Mouse (Mus musculus) liver, postnatal 0 days (tissue): ENCODE measurements around the gene Dpm1. TPM values are rescaled to one million over a fixed set of nuclear protein-coding genes. Genes with fewer than 3 reads are reported as not detected.

Source experiments
- ATAC-seq: fragments of 200-750 bp; cut with Nextera tagmentation; 2 replicates; pipeline ENCODE4 v1.8.0; 2017; ENCODE audit warnings: mild to moderate bottlenecking, moderate library complexity
- DNase-seq: peaks from one replicate; pipeline ENCODE4 v3.0.0-alpha.2; 2016
- H3K27ac ChIP-seq: fragments of 300-500 bp; sonication (generic); 2 replicates; pipeline ENCODE4 v1.5.1; 2014; ENCODE audit warnings: antibody characterized with exemption, moderate library complexity, mild to moderate bottlenecking, low read depth
- H3K27me3 ChIP-seq: fragments of 300-500 bp; sonication (generic); 2 replicates; pipeline ENCODE4 v1.6.1; 2014; ENCODE audit warnings: low read length, control low read depth, mixed read lengths; ENCODE audit not compliant: insufficient read depth
- H3K36me3 ChIP-seq: fragments of 300-500 bp; sonication (generic); replicated peaks from 2 replicates; pipeline ENCODE4 v1.6.1; 2014; ENCODE audit warnings: mild to moderate bottlenecking, control low read depth, low read length, moderate library complexity, mixed read lengths; ENCODE audit not compliant: insufficient read depth
- H3K4me1 ChIP-seq: fragments of 300-500 bp; sonication (generic); 2 replicates; pipeline ENCODE4 v1.6.1; 2014; ENCODE audit warnings: antibody characterized with exemption, mild to moderate bottlenecking, control low read depth; ENCODE audit not compliant: insufficient read depth
- H3K4me2 ChIP-seq: fragments of 300-500 bp; sonication (generic); 2 replicates; pipeline ENCODE4 v1.6.1; 2014; ENCODE audit warnings: low read depth, mild to moderate bottlenecking, low read length, moderate library complexity, mixed read lengths
- H3K4me3 ChIP-seq: fragments of 300-500 bp; sonication (generic); 2 replicates; pipeline ENCODE4 v1.5.1; 2014; ENCODE audit warnings: low read depth, low read length
- H3K9ac ChIP-seq: fragments of 300-500 bp; sonication (generic); replicated peaks from 2 replicates; pipeline ENCODE4 v1.6.1; 2014; ENCODE audit warnings: mild to moderate bottlenecking, moderate library complexity
- H3K9me3 ChIP-seq: fragments of 300-500 bp; sonication (generic); 2 replicates; pipeline ENCODE4 v1.6.1; 2016; ENCODE audit warnings: mild to moderate bottlenecking, control low read depth, low read length, mixed read lengths
- CTCF ChIP-seq: sonication (generic); IDR thresholded peaks from 2 replicates; pipeline ENCODE4 v1.5.1; 2016; ENCODE audit warnings: antibody characterized with exemption, low read depth
- EP300 ChIP-seq: IDR thresholded peaks from 2 replicates; pipeline ENCODE4 v1.6.1; 2016; ENCODE audit warnings: antibody characterized with exemption, low read depth, mild to moderate bottlenecking
- WGBS: fragments of 180-500 bp; shearing (Covaris S2); extraction: QIAGEN DNeasy Blood & Tissue Kit; methylation state at CpG from one replicate; pipeline ENCODE4 v1.1.7; 2014; ENCODE audit not compliant: insufficient replicate concordance; 5-methylcytosine and 5-hydroxymethylcytosine counted together
- polyA plus RNA-seq: library from polyadenylated mRNA; unstranded; fragments of >200 nt; fragmentation: Nextera tagmentation; extraction: Ambion mirVana; gene quantifications from 2 replicates; pipeline ENCODE4 v1.2.1, GENCODE M21; 2015

The Dpm1 gene
- polyA plus RNA-seq = 87.3 and 105 TPM in 2 replicates

DNA sequence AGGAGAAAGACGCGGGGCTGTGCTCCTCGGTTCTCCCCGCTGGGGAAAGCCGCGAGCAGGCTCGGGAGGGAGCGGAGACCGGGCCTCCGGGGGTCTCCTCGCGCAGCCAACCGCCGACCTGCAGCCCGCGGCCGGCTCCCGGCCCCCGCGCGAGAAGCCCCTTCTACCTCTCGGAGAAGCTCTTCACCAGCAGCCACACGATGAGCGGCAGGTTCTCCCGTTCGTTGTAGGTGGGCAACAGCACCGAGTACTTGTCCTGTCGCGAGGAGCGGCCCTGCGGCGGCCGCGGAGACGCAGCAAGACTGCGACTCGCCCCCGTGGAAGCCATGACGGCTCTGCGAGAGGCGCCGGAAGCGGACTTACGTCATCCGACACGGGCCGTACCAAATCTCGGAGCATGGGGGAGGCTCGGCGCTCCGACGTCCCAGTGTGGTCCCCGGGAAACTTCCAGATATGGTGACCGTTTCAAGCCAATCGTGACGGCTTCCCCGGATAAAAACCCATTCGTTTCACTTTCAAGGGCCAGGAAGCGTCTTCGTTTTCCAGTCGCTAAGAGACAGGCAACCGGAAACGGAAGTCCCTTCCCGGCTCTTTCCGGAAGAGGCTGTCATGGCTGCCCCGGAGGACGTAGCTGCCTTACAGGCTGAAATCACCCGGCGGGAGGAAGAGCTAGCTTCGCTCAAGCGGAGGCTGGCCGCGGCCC lies at the start of gene Dpm1, which contains the start of the genes Gm20716 and Mocs3:
Gene Dpm1 (minus strand): TSS at position 566 of the 703 bp plus-strand sequence.
Gene Gm20716 (minus strand): TSS at position 339 of the 703 bp plus-strand sequence.
Gene Mocs3 (plus strand): TSS at position 597 of the 703 bp plus-strand sequence.
- Histone ChIP-seq H3K4me2 (peak within 1 kb of the TSS; percentile 98), H3K9ac (peak within 1 kb of the TSS; percentile 96), H3K36me3 (peaks cover 16% of the 10 kb centered on the region), H3K27me3 (no peaks in the 10 kb centered on the region), H3K9me3 (no peaks in the 10 kb centered on the region), H3K4me1 (peaks cover 28% of the 10 kb centered on the region), H3K4me3 (peak within 1 kb of the TSS; percentile 97), H3K27ac (peak within 1 kb of the TSS; percentile 86)
- TF ChIP-seq EP300 (peak; percentile 54; the same call in 1 of the 2 replicates), CTCF (no peak)
- DNase-seq = peak; percentile 89
- under 1% methylated on average over 62 of the region's 73 CpGs for WGBS
- peak; percentile 85 for ATAC-seq

DNA sequence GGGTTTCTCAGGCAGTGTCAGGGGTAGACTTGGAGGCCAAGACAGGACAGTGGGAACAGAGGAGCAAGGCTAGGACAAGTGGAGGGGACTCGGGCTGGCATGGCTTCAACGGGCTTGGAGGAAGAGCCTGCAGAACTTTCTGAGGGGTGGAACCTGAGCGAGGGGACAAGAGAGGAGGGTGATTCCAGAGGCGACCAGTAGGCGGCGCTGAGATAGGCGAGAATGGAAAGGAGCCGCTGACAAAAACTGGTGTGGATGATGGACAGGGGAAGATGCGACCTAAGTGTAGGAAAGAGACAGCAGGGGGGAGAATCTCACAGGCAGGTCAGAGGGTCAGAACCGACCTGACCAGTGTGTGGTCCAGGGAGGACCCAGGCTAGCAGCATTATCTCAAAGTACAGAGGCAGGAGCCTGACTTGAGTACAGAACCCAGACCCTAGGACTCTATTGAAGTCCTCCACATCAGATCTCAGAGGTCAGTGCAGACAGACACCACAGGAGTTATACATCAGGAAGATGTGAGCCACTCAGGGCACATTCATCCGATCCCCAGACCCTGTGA lies 44.1 kb upstream of the Dpm1 start:
- 4% methylated on average over 11 of the region's 11 CpGs for WGBS
- Histone ChIP-seq H3K27me3 (peaks cover 44% of the 10 kb centered on the region), H3K27ac (no peak overlapping the region), H3K36me3 (no peaks in the 10 kb centered on the region), H3K9me3 (no peaks in the 10 kb centered on the region), H3K4me2 (no peak overlapping the region), H3K4me3 (no peak overlapping the region), H3K4me1 (no peaks in the 10 kb centered on the region), H3K9ac (no peak overlapping the region)
- peak; percentile 79 for DNase-seq
- TF ChIP-seq EP300 = no peak
- peak; percentile 85 for TF ChIP-seq CTCF
- no peak for ATAC-seq

DNA sequence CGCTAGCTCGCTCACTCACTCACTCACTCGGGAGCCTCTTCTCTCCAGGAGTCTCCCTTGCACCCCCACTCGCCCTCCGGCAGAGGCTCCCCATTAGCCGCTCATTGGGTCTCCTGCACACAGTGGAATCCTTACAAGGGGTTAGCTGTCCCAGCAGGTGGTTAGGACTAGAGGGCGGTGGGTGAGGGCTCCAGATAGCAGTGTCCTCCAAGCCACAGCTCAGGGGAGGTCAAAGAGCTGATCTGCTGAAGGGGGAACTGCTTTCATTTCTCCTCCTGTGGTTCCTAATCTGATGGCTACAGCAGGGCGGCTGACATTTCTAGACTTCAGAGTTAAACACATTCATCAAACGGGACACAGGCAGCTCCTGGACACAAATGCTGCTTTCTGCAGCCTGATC lies 43.0 kb upstream of the Dpm1 start:
- no peak overlapping the region for H3K4me3 ChIP-seq
- ATAC-seq (peak; percentile 27; the same call in 1 of the 2 replicates), DNase-seq (no peak)
- peaks cover 35% of the 10 kb centered on the region for H3K27me3 ChIP-seq
- H3K9ac ChIP-seq = no peak overlapping the region
- TF ChIP-seq CTCF (no peak), EP300 (no peak)
- peak overlapping the region; percentile 26; the same call in 1 of the 2 replicates for H3K4me2 ChIP-seq
- H3K9me3 ChIP-seq = 0 out of 2 replicates have a peak, but pooled peaks cover 2% of the 10 kb centered on the region
- H3K36me3 ChIP-seq = no peaks in the 10 kb centered on the region
- 15% methylated on average over 9 of the region's 9 CpGs for WGBS
- no peaks in the 10 kb centered on the region for H3K4me1 ChIP-seq
- no peak overlapping the region for H3K27ac ChIP-seq

DNA sequence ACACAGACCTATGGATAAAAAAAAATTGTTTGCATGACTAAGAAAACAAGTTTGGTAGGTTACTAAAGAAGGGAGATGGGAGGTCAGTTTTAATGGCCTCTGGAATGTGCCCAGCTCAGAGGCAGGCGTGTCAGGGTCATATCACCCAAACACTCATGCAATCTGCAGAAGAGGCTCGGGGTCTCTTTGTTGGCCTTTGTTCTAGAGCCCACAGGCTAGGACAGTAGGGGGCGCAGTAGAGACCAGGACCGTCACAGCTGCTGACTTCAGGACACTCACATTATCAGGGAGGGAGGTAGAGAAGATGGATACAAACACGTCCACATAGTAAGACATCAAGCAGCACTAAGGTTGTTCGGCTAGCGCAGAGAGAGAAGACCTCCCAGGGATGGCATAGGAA lies 37.6 kb upstream of the Dpm1 start:
- 38% methylated on average over 7 of the region's 7 CpGs for WGBS
- no peak overlapping the region for H3K4me2 ChIP-seq
- no peak overlapping the region for H3K4me3 ChIP-seq
- H3K27ac ChIP-seq = no peak overlapping the region
- 0 out of 2 replicates have a peak, but pooled peaks cover 2% of the 10 kb centered on the region for H3K9me3 ChIP-seq
- H3K27me3 ChIP-seq = 0 out of 2 replicates have a peak, but pooled peaks cover 3% of the 10 kb centered on the region
- H3K36me3 ChIP-seq = no peaks in the 10 kb centered on the region
- DNase-seq = peak; percentile 40
- TF ChIP-seq CTCF = peak; percentile 52
- TF ChIP-seq EP300 = no peak
- no peak for ATAC-seq
- no peaks in the 10 kb centered on the region for H3K4me1 ChIP-seq
- no peak overlapping the region for H3K9ac ChIP-seq

DNA sequence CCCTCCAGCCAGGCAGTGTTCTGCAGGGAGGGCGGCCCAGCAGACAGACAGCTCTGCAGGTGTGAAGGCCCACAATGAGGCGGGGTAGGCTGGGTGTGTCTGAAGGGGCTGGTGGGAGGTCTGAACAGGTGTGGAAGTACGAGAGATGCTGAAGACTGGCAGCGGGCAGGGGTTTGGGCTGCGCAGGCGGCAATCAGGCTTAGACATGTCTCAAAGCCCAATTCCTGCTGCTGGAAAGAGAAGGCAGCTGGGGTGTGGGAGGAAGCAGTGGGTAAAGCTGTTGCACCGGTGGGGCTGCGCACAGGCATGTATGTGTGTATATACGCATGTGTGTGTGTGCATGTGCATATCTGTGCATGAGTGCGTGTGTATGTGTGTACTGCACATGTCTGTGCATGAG lies 30.5 kb upstream of the Dpm1 start:
- TF ChIP-seq CTCF (no peak), EP300 (no peak)
- no peak overlapping the region for H3K4me2 ChIP-seq
- no peak overlapping the region for H3K9ac ChIP-seq
- H3K4me1 ChIP-seq = no peaks in the 10 kb centered on the region
- H3K4me3 ChIP-seq = no peak overlapping the region
- H3K27ac ChIP-seq = no peak overlapping the region
- no peaks in the 10 kb centered on the region for H3K36me3 ChIP-seq
- peaks cover 9% of the 10 kb centered on the region; the same call in 1 of the 2 replicates for H3K27me3 ChIP-seq
- H3K9me3 ChIP-seq = no peaks in the 10 kb centered on the region
- DNase-seq (no peak), ATAC-seq (no peak)
- 81% methylated on average over 10 of the region's 10 CpGs for WGBS

DNA sequence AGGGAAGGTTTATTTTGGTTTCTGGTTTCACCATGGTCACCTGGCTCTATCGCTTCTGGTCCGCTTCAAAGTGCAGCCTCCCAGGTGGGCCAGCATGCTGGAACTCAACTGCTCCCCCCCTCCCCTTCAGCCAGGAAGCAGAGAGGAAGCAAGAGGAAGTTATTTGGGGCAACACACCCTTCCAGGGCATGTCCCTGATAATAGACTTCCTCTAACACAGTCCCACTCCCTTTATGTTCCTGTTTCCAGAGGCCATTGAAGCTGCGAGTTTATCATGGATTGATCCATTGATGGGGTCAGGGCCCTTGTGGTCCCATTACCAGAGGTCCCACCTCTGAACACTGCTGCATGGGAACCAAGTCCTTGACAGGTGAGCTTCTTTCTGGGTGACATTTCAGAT lies 29.7 kb upstream of the Dpm1 start:
- Histone ChIP-seq H3K4me3 (no peak overlapping the region), H3K4me2 (no peak overlapping the region), H3K9me3 (no peaks in the 10 kb centered on the region), H3K27ac (no peak overlapping the region), H3K27me3 (peaks cover 9% of the 10 kb centered on the region; the same call in 1 of the 2 replicates), H3K9ac (no peak overlapping the region), H3K36me3 (no peaks in the 10 kb centered on the region), H3K4me1 (no peaks in the 10 kb centered on the region)
- ATAC-seq (no peak), DNase-seq (no peak)
- TF ChIP-seq CTCF = no peak
- TF ChIP-seq EP300 = no peak
- WGBS = 43% methylated on average over 3 of the region's 3 CpGs
